ENCODE assay signal across 7 mouse cellular contexts in the genomic region with DNA sequence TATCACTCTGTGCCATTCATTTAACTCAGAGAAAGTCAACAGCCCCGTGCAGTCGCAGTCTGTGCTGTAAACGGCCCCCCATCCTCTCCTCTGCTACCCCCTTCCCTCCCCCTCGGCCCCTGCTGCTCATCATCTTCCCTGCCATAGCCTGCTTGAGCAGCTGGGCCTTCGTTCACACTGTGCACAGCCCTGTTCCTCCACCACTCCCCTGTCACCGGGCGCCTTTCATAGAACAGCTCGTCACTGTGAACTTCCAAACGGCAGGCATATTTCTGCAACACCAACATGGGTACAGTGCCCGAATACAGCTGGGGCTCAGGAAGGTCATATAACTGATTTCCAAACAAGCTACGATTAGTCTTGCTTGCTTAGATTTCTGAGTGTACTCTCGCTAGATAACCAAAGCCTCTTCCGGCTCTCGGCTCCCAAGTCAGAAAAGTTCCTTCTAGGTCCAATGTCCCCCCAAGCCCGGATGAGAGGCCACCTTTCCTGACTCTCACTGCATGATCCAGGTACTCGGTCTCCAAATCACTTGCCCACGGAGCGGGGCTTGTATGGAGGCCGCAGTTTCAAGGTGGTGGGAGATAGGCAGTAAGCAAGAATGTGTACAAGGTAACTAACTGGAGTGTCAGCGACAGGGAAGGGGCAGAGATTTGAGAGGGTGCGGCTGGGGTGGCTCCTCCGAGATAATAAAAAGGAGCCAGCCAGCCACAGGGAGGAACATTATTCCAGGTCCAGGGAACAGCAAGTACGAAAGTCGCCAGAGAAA.
DNase-seq lines count a peak whose midpoint lies in the region; ATAC-seq lines count a peak whose summit lies in the region.

No protein-coding gene starts in this region.

- 33% methylated on average over 24 of the region's 24 CpGs for WGBS in lung, embryonic 15.5 days
- 29% methylated on average over 24 of the region's 24 CpGs for WGBS in forebrain, embryonic 12.5 days
- 36% methylated on average over 24 of the region's 24 CpGs for WGBS in limb, embryonic 13.5 days
- WGBS in stomach, embryonic 14.5 days, result 42% methylated on average over 24 of the region's 24 CpGs

- H3K27ac ChIP-seq in lung, embryonic 15.5 days, result no peak overlapping the region
- H3K27ac ChIP-seq in forebrain, embryonic 12.5 days, result no peak overlapping the region
- no peak overlapping the region for H3K27ac ChIP-seq in limb, embryonic 13.5 days
- no peak overlapping the region for H3K27ac ChIP-seq in stomach, embryonic 14.5 days (ENCODE audit: low read length)

- no peaks in the 10 kb centered on the region for H3K36me3 ChIP-seq in lung, embryonic 15.5 days
- H3K36me3 ChIP-seq in forebrain, embryonic 12.5 days (replicated peaks), result no peaks in the 10 kb centered on the region
- H3K36me3 ChIP-seq in limb, embryonic 13.5 days, result no peaks in the 10 kb centered on the region
- no peaks in the 10 kb centered on the region for H3K36me3 ChIP-seq in stomach, embryonic 14.5 days (ENCODE audit: control insufficient read depth, insufficient read depth, low read length)

- no peak for DNase-seq in lung, postnatal 25 days (ENCODE audit: low spot score)
- DNase-seq in gastrocnemius, postnatal 4 days (ENCODE audit: low spot score in 2 of 2), result no peak
- DNase-seq in adrenal gland, adult 2 months, result no peak

- peaks cover 39% of the 10 kb centered on the region for H3K4me1 ChIP-seq in lung, embryonic 15.5 days
- H3K4me1 ChIP-seq in forebrain, embryonic 12.5 days, result peaks cover 35% of the 10 kb centered on the region
- peaks cover 48% of the 10 kb centered on the region for H3K4me1 ChIP-seq in limb, embryonic 13.5 days
- peaks cover 18% of the 10 kb centered on the region for H3K4me1 ChIP-seq in stomach, embryonic 14.5 days (ENCODE audit: control insufficient read depth, insufficient read depth, low read length)

- no peaks in the 10 kb centered on the region for H3K9me3 ChIP-seq in lung, embryonic 15.5 days
- H3K9me3 ChIP-seq in forebrain, embryonic 12.5 days, result no peaks in the 10 kb centered on the region
- H3K9me3 ChIP-seq in limb, embryonic 13.5 days, result no peaks in the 10 kb centered on the region
- no peaks in the 10 kb centered on the region for H3K9me3 ChIP-seq in stomach, embryonic 14.5 days (ENCODE audit: control insufficient read depth, low read depth, low read length)

- peak; percentile 33; the same call in 1 of the 2 replicates for ATAC-seq in lung, embryonic 15.5 days (ENCODE audit: borderline replicate concordance, extremely low read depth, low FRiP score, low TSS enrichment)
- ATAC-seq in forebrain, embryonic 12.5 days (ENCODE audit: low FRiP score), result peak; percentile 45
- 0 out of 2 replicates have a peak, but pooled peaks have one; percentile 33 for ATAC-seq in limb, embryonic 13.5 days (ENCODE audit: low FRiP score, low read depth)
- ATAC-seq in stomach, embryonic 14.5 days (ENCODE audit: insufficient number of reproducible peaks, insufficient read depth, low FRiP score, low read depth), result peak; percentile 16; the same call in 1 of the 2 replicates

- peaks cover 17% of the 10 kb centered on the region for H3K27me3 ChIP-seq in lung, embryonic 15.5 days
- H3K27me3 ChIP-seq in forebrain, embryonic 12.5 days, result peaks cover 40% of the 10 kb centered on the region
- peaks cover 22% of the 10 kb centered on the region for H3K27me3 ChIP-seq in limb, embryonic 13.5 days
- no peaks in the 10 kb centered on the region; the same call in 1 of the 2 replicates for H3K27me3 ChIP-seq in stomach, embryonic 14.5 days (ENCODE audit: control insufficient read depth, insufficient read depth, low read length)

- peak overlapping the region; percentile 56 for H3K4me2 ChIP-seq in lung, embryonic 15.5 days
- peak overlapping the region; percentile 62 for H3K4me2 ChIP-seq in forebrain, embryonic 12.5 days
- peak overlapping the region; percentile 71 for H3K4me2 ChIP-seq in limb, embryonic 13.5 days (replicated peaks)
- H3K4me2 ChIP-seq in stomach, embryonic 14.5 days (replicated peaks; ENCODE audit: low read depth, low read length), result peak overlapping the region; percentile 51

- H3K4me3 ChIP-seq in lung, embryonic 15.5 days, result peak overlapping the region; percentile 23
- H3K4me3 ChIP-seq in forebrain, embryonic 12.5 days (replicated peaks), result peak overlapping the region; percentile 36
- H3K4me3 ChIP-seq in limb, embryonic 13.5 days, result peak overlapping the region; percentile 40
- H3K4me3 ChIP-seq in stomach, embryonic 14.5 days (ENCODE audit: low read depth, low read length), result no peak overlapping the region; the same call in 1 of the 2 replicates

- no peak overlapping the region for H3K9ac ChIP-seq in lung, embryonic 15.5 days
- peak overlapping the region; percentile 51 for H3K9ac ChIP-seq in forebrain, embryonic 12.5 days
- H3K9ac ChIP-seq in limb, embryonic 13.5 days, result peak overlapping the region; percentile 60; the same call in 1 of the 2 replicates
- H3K9ac ChIP-seq in stomach, embryonic 14.5 days (replicated peaks; ENCODE audit: low read depth, low read length), result no peak overlapping the region

Comparison
In these comparisons a context has a peak if more than half of its experiments do, and no peak if none do; other contexts are left out.
1. H3K9ac ChIP-seq: peak in forebrain, embryonic 12.5 days (single experiment) and limb, embryonic 13.5 days (single experiment); none in lung, embryonic 15.5 days (single experiment) and stomach, embryonic 14.5 days (single experiment).
2. Peak in every context shown above with its lines, with median percentiles within 50 percentile points of each other: ATAC-seq and H3K4me2 ChIP-seq.